Mouse (Mus musculus) MN1 (cell line): Measurements from ENCODE around the gene Atp13a2.
A peak's percentile ranks its signal among the peaks of the same experiment; 100 is the strongest.

Experiments used
- DNase-seq: peaks from one replicate; pipeline ENCODE4 v3.0.0-alpha.2; 2016; ENCODE audit warnings: low spot score

Atp13a2 gene

DNA sequence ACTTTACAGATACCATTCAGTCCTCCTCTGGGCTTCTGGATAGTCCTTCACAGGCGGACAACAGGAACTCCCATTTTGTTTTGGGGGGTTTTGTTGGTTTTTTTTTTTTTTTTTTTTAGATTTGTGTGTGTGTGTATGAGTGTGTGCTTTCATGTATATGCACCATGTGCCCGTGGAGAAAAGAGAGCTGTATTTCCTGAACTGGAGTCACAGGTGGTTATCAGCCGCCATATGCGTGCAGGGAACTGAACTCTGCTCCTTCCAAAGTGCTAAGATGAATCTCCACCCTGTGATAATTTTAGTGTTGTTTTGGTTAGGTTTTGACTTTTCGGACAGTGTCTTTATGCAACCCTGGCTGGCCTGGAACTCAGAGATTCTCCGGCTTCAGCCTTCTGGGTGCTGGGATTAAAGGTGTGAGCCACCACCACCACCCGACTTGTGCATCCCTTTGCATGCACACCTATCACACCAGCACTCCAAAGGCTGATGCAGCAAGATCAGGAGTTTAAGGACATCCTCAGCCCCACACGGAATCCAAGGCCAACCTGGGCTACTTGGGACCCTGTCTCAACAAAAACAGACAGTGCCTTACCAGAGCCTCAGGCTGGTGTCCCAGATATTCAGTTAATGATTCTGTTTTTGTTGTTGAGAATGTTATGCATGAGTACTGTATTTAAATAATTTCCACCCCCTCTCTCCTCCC, 24.3 kb upstream of the Atp13a2 start:
- DNase-seq: no peak

DNA sequence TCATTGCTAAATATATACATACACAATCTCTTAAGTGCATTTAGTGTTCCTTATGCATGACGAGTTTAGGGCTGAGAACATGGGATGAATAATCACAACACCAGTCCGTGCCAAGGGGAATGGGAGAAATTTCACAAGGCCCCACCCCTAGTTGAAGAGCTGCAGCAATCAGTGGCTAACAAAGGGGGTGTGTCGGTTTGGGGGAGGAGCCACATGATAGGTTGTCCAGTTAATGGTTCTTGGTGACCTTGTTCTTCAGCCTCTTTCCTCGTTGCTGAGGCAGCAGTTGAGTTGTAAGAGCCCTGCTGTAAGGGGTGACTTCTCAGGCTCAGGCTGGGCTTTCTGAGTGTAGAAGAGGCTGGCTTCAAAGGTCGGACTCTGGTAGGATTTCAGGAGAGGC, 23.7 kb upstream of the Atp13a2 start:
- peak; percentile 80 for DNase-seq

DNA sequence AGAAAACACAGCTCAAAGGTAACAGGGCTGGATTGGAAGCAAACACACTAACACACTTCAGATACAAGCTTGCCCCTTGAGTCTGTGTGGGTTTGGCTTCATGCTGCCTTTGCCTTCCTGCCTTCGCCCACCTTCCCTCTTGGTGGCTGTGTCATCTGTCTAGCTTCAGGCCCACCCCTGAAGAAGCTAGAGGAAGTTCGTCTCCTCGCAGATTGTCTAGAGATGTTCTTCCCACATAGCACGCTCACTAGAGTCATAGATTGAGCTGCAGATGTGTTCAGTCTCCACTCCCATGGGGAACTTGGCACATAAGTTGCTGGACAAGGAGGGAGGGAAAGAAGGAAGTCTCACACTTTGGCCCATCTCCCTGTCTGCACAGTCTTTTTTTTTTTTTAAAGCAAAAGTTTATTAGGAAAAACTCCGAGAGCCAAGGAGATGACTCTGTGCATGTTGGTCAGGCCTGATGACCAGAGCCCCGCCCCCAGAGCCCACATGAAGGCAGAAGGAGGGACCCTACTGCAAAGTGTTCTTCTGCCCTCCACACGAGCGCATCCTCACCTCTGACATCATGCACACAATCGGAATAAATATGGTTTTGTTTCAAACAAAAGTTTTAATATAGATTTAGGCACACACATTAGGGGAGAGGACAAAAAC, 22.6 kb upstream of the Atp13a2 start:
- DNase-seq: no peak

DNA sequence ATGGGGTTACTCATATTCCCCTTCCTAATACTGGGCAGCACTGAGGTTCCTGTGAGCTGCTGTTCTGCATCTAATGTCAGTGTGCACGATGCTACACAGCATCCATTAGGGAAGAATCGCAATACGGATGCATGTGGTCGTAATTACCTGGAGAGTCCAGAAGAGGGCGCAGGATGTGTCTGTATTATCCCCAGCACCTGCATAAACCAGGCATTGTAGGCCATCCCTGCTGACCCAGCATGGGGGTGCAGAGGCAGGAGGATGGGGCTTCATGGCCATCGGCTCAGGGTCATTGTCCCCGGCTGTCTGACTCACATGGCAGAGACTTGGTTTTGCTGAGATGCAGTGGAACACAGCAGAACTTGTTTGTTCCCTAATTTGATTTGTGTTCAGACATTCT, 22.1 kb upstream of the Atp13a2 start:
- peak; percentile 94 for DNase-seq

DNA sequence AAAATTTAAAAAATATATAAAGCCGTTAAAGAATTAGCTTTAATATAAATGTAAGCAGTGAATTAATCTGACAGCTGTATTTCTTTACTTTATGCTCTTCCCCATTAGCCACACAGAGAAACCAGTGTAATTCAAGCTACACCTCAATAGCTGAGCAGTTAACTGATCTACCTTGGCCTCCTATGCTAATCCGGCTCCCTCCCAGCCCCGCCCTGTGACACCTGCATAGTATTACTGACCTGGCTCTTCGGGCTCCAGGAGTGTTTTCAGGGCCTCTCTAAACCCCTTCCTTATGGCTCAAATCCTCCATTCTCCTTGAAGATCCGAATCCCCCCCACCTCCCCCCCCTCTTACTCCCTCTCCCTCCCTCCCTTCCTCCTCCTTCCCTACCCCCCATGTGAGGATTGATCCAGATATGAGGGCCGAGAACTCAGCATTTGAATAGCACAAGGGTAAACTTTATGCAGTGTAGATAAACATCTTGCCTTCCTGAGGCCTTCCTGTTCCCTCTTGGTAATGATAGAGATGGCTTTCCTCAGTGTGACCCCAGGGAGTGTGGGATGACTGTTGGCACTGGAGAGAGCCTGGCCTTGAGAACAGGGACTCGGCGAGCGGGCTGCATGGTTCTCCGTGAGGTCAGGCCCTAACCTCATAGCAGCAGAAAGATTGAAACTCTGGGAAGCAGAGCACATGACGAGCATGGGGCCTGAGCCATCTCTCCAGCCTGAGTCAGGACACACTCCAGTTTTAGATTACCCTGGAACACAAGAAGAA, 19.1 kb upstream of the Atp13a2 start:
- DNase-seq: peak; percentile 51

DNA sequence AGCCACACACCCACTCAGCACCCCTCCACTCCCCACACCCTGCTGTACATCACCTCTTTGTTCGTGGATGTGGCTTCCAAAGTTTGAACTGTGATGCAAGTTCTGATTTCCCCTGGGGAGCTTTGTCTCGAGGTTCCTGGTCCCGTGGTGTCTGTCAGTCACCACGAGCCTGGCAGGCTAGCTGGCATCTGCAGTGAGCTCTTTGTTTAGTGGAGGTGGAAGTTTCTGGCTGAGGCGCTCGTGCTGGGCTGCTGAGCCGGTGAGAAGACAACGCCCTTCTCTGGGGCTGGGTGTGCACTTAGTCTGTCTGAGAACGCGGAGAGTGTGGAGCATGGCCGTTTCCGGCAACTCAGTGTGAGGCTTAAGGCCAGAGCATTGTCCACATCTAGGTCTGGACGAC, 15.0 kb upstream of the Atp13a2 start:
- peak; percentile 64 for DNase-seq

DNA sequence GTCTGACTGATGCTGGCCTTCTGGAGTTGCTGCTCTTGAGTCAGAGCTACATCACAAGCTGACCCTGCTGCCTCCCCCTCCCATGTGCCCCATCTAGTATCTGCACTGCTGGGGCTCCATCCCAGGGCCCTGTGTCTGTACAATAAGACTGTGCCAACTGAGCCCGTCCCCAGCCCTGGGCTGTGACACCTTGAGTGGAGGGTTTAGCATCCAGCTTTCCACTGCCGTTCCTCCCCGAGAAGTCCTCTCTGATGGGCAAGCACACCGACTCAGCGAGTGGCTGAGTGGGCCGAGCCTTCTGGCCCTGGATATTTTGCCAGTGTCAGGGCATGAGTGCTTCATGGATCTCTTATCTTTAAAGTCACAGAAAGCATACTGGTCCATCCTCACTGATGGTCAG, 12.3 kb upstream of the Atp13a2 start:
- no peak for DNase-seq

DNA sequence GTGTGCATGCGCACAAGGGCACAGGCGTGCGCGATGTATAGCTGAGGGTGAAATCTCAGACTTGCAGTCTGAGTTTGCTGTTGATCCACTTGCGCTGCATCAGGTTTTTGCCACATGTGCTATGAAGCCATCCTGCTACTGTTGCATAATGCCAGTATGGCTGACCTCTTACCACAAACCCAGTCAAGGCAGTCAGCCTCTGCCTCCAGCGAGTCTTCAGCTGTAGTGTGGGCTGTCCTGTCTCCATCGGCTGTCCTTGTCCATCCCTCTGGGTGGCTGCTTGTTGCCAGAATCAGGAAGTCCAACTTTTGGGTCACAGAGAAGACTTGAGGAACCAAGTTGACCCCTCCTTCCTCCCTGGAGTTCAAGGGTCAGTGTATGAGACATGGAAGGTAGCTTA, 11.3 kb upstream of the Atp13a2 start:
- DNase-seq: no peak

DNA sequence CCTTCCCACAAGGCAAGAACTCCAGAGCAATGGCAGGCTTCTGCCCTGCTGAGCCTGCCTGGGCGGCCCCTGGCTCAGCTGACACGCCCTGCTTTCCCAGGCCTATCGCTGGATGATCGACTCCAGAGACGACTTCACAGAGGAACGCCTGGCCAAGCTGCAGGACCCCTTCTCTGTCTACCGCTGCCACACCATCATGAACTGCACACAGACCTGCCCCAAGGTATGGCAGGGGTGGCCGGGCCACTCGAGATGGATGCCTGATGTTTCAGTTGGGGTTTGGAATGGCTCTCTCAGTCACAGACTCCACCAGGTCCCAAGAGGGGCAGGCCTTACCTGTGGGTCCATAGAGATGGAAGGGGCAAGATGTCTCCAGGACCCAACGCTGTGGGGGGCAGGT, 9.4 kb upstream of the Atp13a2 start:
- peak; percentile 70 for DNase-seq

DNA sequence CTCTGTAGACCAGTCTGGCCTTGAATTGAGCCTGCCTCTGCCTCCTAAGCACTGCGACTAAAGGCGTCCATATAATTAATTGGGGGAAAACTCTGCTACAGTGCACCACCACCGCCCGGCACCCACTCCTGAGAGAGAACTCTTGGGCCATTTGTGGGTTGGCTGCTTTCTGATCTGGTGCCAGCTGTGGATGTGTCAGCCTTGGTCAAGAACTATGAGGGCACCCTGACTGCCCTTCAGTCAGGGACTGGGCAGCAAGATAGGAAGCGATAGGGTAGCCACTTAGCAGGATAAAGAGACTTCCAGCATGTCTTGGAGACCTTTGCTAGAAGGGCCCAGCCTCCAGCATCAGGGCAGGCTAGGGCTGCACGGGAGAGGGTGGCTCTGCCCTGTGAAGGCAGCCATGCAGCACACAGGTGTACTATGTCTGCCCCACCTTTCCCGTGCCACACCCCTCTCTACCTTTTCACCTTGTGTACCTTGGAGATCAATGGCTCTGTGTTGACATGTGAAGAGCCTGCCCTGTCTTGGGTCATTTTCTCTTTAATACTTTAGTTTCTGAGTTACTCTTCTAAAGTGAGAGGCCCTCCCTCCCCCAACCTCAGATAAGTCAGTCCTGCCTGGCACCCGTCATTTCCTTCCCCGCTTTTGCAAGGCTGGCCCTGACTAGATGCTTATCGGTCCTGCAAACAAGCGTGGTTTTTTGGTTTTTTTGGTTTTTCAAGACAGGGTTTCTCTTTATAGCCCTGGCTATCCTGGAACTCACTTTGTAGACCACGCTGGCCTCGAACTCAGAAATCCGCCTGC, 8.6 kb upstream of the Atp13a2 start:
- no peak for DNase-seq

DNA sequence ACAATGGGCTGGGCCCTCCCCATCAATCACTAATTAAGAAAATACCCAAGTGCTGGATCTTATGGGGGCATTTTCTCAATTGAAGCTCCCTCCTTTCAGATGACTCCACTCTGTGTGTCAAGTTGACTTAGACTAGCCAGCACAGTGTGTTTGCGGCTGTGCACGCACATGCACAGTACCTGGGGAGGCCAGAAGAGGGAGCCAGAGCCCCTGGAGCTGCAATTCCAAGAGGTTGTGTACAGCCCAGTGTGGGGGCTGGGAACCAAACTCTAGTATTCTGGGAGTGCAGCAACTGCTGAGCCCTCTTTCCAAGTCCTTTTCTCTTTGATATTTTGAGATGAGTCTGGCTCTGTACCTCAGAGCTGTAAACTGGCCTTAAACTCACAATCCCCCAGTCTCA, 5.1 kb upstream of the Atp13a2 start:
- DNase-seq: no peak

DNA sequence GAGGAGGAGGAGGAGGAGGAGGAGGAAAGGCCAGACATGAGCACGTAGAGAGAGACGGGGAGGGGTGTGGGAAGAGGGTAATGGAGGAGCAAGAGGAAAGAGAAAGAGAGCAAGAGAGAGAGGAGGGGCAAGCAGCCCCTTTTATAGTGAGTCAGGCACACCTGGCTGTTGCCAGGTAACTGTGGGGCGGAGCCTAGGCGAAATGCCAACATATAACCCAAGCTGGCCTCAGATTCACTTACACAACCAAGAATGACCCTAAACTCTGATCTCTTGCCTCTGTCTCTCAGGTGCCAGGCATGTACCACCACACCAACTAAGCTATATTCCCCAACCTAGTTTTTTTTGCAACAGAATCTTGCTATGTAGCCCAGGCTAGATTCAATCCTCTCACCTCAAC, 3.9 kb upstream of the Atp13a2 start:
- peak; percentile 41 for DNase-seq

DNA sequence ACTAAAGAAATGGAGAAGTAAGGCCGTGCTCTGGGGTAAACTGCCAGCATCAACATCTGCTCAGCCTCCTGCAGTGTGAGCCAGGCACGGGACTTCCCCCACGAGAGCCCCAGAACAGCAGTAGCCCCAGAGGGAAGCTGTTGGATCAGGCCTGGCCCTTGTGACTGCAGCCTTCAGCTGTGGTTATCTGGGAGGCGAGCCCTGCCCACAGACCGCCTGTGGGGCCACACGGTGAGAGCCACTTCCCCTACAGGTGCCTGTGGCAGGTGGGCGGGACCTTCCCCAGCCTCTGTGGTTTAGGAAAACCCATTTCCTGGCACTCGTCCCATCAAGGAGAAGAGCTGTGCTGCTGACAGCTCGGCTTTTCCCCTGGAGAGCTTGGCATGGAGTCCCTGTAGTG, 3.2 kb upstream of the Atp13a2 start:
- DNase-seq: peak; percentile 90

DNA sequence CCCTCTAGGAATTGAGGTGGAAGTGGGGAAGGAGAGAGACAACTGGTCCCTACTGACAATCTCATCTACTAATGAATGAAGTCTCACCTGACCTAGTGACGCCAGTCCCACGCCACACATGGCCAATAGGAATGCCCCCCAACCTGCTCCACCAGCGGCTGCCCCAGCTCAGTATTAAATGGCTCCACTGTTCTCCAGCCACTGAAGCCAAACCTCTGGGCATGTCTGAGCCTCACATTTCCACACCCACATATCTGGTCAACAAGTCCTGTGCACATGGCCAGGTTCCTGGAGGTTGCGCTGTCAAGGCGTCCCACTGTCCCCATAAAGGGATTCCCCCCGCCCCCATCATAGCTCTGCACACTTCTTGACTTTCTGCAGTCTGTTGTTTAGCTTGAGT, 2.1 kb upstream of the Atp13a2 start:
- DNase-seq: no peak

DNA sequence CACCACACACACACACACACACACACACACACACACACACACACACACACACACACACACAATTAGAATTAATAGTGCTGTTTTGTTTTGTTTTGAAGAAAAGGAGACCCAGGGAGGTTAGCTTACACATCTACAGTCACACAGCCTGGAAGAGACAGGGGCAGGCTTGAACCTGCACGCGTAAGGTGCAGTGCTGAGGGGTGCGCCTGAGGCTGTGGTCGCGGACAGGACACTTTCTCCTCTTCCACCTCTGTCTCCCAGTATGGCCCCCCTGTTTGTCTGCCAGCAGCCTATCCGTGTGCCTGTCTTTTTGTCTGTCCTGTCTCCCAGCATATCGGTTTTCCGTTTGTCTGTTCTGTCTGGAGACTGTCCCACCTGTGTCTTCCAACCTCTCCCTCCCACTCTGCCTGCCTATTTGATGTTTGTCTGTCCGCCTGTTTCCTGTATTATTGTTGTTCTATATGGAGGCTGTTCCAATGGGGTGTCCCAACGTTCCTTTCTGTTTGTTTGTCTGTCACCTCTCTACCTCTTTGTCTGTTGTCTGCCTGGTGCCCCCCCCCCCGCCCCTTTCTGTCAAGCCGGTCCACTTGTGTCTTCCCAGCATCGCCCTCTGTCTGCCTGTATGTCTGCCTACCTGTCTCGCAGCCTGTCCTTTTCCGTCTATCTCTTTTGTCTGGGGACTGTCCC, 506 bp upstream of the Atp13a2 start:
- no peak for DNase-seq

DNA sequence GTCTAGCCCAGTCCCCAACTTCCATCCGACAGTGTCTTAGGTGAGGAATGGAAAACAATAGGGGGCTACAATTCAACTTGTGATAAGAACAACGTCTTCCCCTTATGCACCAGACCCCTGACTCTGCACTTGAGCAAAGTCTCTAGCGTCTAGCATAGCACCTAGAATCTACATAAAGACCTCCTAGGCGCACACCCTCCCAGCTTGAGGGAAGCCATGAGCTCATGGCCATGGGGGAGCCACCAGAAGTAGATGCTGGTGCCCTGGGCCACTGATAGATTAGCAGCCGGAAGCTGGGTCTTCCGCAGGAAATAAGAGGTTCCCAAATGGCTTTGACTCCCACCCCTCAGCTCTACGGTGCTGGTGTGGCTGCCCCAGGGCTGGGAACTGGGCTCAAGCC, 803 bp downstream of the Atp13a2 start:
- no peak for DNase-seq

DNA sequence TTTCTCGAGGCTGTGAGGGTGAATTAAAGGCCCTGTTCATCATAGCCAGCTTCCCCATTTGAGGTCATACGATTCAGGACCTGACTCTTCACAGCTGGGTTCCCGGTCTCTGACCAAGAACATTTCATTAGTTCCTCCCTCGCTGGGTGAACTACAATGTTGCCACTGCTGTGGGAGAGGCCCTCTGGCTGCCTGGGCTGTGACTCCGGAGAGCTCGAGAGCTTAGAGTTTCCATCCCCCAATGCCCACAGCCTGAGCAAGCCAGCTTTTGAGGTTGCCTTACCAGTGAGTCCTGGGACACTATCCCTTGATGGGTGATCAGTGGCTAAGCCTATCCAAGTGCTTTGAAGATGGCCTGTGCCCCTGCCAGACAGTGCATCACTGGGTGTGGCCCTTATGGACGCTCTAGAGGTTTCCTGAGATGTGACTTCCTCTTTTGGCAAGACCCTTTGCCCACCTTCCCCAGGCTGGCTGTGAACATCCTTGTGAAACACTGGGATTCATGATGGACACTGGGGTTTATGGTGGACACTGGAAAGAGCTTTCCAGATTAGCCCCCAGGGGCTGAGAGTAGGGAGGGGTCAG, 2.1 kb downstream of the Atp13a2 start:
- DNase-seq: no peak

DNA sequence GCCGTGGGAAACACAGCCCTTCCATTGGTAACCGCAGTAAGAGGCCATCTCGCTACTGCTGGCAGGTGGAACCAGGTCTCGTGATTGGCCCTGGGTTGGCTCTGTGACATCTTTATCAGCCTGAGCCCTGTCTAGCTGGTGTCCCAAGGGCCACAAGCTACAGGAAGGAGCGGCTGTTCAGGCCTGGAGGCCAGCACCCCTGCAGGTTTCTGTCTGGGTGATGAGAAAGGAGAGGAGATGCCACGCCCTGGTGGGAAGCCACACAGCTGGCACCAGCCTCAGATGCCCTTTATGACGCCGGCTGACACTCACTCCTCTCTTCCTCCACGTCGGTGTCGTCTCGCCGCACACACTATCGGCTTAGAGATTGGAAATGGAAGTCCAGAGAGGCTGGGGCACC, 2.8 kb downstream of the Atp13a2 start:
- DNase-seq: no peak

DNA sequence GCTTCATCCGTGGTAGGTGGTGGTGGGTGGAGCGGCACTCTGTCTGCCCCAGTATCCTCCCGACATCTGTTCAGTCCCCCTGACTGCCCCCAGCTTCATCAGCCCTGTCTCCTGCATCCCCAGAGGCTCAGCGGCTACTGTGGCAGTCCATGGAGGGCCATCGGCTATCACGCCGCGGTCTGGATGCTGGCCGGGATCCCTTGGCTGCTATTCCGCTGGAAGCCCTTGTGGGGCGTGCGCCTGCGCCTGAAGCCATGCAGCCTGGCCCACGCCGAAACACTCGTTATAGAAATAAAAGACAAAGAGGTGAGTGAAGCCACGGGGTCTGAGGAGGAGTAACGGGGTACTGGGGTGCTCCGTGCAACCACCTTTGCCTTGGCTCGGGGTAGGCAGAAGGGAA, 5.5 kb downstream of the Atp13a2 start:
- no peak for DNase-seq

DNA sequence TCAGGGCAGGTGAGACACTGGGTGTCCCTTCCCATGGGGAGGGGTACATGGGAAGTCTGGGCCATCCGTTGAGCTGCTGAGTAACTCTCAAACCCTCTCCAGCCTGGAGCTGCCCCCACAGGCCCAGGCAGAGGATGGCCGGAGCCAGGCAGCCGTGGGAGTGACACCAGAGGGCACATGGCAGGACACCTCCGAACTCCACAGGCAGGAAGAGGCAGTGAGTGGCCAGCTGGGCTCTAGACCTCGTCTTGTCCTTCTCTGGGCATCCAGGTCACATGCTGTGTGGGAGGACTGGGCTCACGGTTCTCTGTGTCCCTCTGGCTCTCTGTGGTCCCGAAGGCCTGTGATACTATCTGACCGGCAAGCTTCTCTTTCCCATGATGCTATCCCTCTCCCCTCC, 7.2 kb downstream of the Atp13a2 start:
- DNase-seq: no peak

DNA sequence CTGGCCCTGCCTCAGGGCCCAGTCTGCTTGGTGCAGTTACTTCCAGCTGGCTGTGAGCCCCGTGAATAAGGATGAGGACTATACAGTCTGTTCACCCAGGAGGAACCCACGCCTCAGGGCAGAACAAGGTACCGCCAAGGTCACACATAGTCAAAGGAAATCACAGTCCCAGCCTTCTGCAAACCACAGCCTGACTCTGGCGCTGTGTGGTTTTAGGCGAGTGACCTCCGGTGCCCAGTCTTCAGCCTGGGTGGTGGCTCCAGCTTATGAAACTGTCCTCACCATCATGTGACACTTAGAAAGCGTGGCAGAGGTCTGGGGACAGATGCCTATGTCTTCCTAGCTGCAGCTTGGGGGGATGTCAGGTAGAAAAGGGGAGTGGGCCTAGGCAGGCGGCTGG, 9.1 kb downstream of the Atp13a2 start:
- no peak for DNase-seq

DNA sequence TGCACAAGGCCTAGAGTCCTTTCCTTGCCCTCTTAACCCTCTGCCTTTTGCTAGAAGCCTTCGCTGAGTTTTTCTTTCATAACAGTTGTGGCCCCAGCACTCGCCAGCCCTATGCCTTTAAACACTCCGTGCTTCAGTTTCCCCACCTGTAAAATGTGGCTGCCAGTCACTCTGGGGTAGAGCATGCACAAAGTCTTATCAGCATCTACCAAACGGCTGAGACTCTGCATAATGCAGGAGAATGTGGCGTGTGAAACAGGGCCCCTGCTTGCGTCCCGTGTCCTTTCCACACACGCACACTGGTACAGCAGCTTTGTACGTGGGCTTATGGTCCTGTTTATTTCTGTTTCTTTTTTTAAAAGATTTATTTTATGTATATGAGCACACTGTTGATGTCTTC, 10.1 kb downstream of the Atp13a2 start:
- DNase-seq: no peak
